Mouse (Mus musculus): Measurements from ENCODE around the gene Cryba4.

The Cryba4 gene

GRCm38 (mm10) chr5:112206543-112207255 lies 45.6 kb downstream of the Cryba4 start:
- 47% methylated on average over 16 of the region's 16 CpGs for WGBS

DNA sequence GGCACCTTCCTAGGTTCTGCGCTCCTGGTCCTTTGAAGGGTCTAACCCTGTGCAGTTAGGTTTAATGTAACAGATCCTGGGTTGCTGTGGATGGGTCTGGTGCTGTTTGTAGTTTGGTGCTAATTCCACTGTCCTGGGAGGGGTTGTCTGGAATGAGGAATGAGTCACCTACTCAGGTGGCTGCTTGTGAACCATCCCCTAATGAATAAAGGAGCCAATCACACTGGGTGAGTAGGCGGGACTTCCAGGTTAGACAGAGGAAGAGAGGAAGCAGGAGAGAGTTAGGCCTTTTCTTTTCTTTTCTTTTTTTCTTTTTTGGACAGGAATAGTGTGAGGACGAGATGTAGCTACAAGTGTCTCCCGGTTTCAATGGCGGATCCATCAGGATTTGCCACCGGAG lies 52.7 kb downstream of the Cryba4 start:
- WGBS, result 91% methylated on average over 6 of the region's 6 CpGs

All from cerebral cortex, adult 2 months (tissue).